Comparison of ENCODE assay signal across 1 mouse cellular context in the genomic region with DNA sequence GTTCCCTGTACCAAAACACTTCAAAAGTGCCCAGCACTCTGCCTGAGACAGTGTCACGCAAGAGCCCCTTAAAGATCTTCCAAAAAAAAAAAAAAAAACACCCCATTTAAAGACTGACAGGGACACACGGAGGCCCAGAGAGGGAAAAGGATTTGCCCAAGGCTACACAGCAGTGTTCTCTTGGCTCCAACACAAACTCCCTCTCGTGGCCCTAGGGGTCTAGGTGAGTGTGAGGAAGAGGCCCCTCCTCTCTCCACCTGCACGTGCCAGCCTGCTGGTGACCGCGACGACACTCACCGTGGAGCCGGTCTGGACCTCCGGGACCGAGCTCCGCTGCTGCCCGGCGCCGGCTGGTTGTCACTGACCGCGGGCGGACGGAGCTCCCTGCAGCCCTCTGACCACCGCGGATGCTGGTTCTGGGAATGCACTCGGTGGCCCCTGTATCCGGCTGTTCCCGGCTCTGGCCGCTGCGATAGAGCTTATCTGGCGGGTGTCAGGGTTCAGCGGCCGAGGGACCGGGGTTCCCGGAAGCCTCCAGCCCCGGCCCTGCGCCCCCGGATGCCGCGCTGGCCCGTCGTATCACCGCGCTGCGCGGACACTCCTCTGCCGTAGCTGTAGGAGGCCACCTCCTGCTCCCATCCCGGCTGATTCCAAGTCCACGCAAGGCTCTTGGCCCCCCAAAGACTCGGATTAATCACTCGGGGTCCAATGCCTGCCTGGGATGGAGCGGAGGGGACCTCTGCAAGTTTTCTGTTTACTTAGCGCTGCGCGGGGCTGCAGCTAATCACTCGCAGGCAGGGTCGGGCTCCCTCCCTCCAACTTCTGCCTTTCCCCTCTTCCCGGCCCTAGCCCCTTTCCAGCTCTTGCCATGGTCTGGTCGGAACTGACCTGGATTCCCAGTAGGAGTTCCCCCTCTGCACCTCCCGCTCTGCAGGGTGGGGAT.
TF ChIP-seq lines count a peak whose summit lies in the region.

No protein-coding gene starts in this region.

TF ChIP-seq in CH12.LX, 34 proteins besides CTCF, POLR2A, EP300 and RAD21:
- TF ChIP-seq SMC3 (IDR thresholded peaks at IDR 0.05; ENCODE audit: low read depth, low read length), result no peak
- no peak for TF ChIP-seq NRF1 (IDR thresholded peaks at IDR 0.05; ENCODE audit: low read depth, low read length)
- no peak for TF ChIP-seq SIN3A (IDR thresholded peaks at IDR 0.05; ENCODE audit: low read length)
- no peak for TF ChIP-seq MYC (IDR thresholded peaks at IDR 0.05; ENCODE audit: low read depth, low read length)
- TF ChIP-seq NELFE (IDR thresholded peaks at IDR 0.05; ENCODE audit: low read depth, low read length), result no peak
- TF ChIP-seq BHLHE40 (IDR thresholded peaks at IDR 0.05; ENCODE audit: low read depth, low read length), result peak; percentile 33
- no peak for TF ChIP-seq UBTF (IDR thresholded peaks at IDR 0.05; ENCODE audit: low read depth, low read length)
- no peak for TF ChIP-seq IRF4 (IDR thresholded peaks at IDR 0.05; ENCODE audit: low read depth, low read length)
TF ChIP-seq in CH12.LX: peak in this region for 1.
